Mouse (Mus musculus): ENCODE measurements around the gene Crispld2. TPM values are rescaled to one million over a fixed set of nuclear protein-coding genes. Genes with fewer than 3 reads are reported as not detected.
A peak's percentile ranks its signal among the peaks of the same experiment; 100 is the strongest.

Gene Crispld2
- total and polyA plus RNA-seq, 3 experiments, result 1.7 to 2.2 TPM; not detected in 1

- no peak for TF ChIP-seq MXI1 (IDR thresholded peaks at IDR 0.05; ENCODE audit: low read depth, low read length)
- no peak for TF ChIP-seq E2F4 (IDR thresholded peaks at IDR 0.05; ENCODE audit: borderline replicate concordance, low read depth, low read length)
- TF ChIP-seq POLR2A (IDR thresholded peaks at IDR 0.05; ENCODE audit: control insufficient read depth in 1 of 2, insufficient read depth in 1 of 2, low read depth in 1 of 2, low read length in 2 of 2, poor library complexity in 1 of 2), result peak in 1 of 2 experiments; percentile 18; a peak in 2 of 4 replicates
- no peak for TF ChIP-seq RAD21 (IDR thresholded peaks at IDR 0.05; ENCODE audit: low read depth, low read length)
Observed at GRCm38 (mm10) chr8:119955333-119955732, 36.9 kb upstream of the Crispld2 start.

GRCm38 (mm10) chr8:119958076-119958475 lies 34.2 kb upstream of the Crispld2 start:
- H3K36me3 ChIP-seq (ENCODE audit: control insufficient read depth in 1 of 2, insufficient read depth in 2 of 2, low read length in 2 of 2), result peaks cover 0 to 10% of the 10 kb centered on the region in 2 experiments; a peak in 2 of 4 replicates
- no peak overlapping the region for H3K4me3 ChIP-seq (ENCODE audit: control insufficient read depth in 1 of 2, insufficient read depth in 1 of 2, low read depth in 2 of 2, low read length in 2 of 2)
- 0 out of 4 replicates have a peak, but pooled peaks of 1 of the 2 experiments have one; percentile 20 for TF ChIP-seq POLR2A (IDR thresholded peaks at IDR 0.05; ENCODE audit: control insufficient read depth in 1 of 2, insufficient read depth in 1 of 2, low read depth in 1 of 2, low read length in 2 of 2, poor library complexity in 1 of 2)
- TF ChIP-seq ZC3H11A (IDR thresholded peaks at IDR 0.05; ENCODE audit: low read depth, low read length), result no peak
- no peaks in the 10 kb centered on the region for H3K27me3 ChIP-seq (ENCODE audit: control insufficient read depth in 1 of 2, insufficient read depth in 2 of 2, low read length in 2 of 2)
- no peak overlapping the region for H3K9ac ChIP-seq (ENCODE audit: control insufficient read depth, low read depth, low read length, poor library complexity, severe bottlenecking)
- peaks cover 0 to 2% of the 10 kb centered on the region in 2 experiments; a peak in 1 of 4 replicates for H3K4me1 ChIP-seq (ENCODE audit: control insufficient read depth in 1 of 2, insufficient read depth in 2 of 2, low read length in 2 of 2)
- no peaks in the 10 kb centered on the region for H3K79me2 ChIP-seq (ENCODE audit: control insufficient read depth, insufficient read depth, low read length, poor library complexity)
- no peak overlapping the region for H3K27ac ChIP-seq (ENCODE audit: control insufficient read depth, low read depth, low read length)
- DNase-seq (ENCODE audit: low read depth, low spot score), result no peak
- no peaks in the 10 kb centered on the region for H3K9me3 ChIP-seq (replicated peaks; ENCODE audit: insufficient read depth, low read length)

More at GRCm38 (mm10) chr8:119955333-119955732, 36.9 kb upstream of the Crispld2 start:
- Histone ChIP-seq H3K27ac (ENCODE audit: control insufficient read depth, low read depth, low read length) (no peak overlapping the region), H3K27me3 (ENCODE audit: control insufficient read depth in 1 of 2, insufficient read depth in 2 of 2, low read length in 2 of 2) (no peaks in the 10 kb centered on the region), H3K4me1 (ENCODE audit: control insufficient read depth in 1 of 2, insufficient read depth in 2 of 2, low read length in 2 of 2) (no peaks in the 10 kb centered on the region), H3K9me3 (replicated peaks; ENCODE audit: insufficient read depth, low read length) (no peaks in the 10 kb centered on the region), H3K79me2 (ENCODE audit: control insufficient read depth, insufficient read depth, low read length, poor library complexity) (no peaks in the 10 kb centered on the region), H3K9ac (ENCODE audit: control insufficient read depth, low read depth, low read length, poor library complexity, severe bottlenecking) (no peak overlapping the region), H3K36me3 (ENCODE audit: control insufficient read depth in 1 of 2, insufficient read depth in 2 of 2, low read length in 2 of 2) (peaks cover 0 to 21% of the 10 kb centered on the region in 2 experiments; a peak in 2 of 4 replicates), H3K4me3 (ENCODE audit: control insufficient read depth in 1 of 2, insufficient read depth in 1 of 2, low read depth in 2 of 2, low read length in 2 of 2) (no peak overlapping the region)
- DNase-seq (ENCODE audit: low read depth, low spot score), result no peak

- Histone ChIP-seq H3K9ac (ENCODE audit: control insufficient read depth, low read depth, low read length, poor library complexity, severe bottlenecking) (no peak overlapping the region), H3K9me3 (replicated peaks; ENCODE audit: insufficient read depth, low read length) (no peaks in the 10 kb centered on the region), H3K4me3 (ENCODE audit: control insufficient read depth in 1 of 2, insufficient read depth in 1 of 2, low read depth in 2 of 2, low read length in 2 of 2) (no peak overlapping the region), H3K79me2 (ENCODE audit: control insufficient read depth, insufficient read depth, low read length, poor library complexity) (no peaks in the 10 kb centered on the region), H3K27me3 (ENCODE audit: control insufficient read depth in 1 of 2, insufficient read depth in 2 of 2, low read length in 2 of 2) (no peaks in the 10 kb centered on the region), H3K36me3 (ENCODE audit: control insufficient read depth in 1 of 2, insufficient read depth in 2 of 2, low read length in 2 of 2) (peaks cover 0 to 6% of the 10 kb centered on the region in 2 experiments; a peak in 2 of 4 replicates), H3K27ac (ENCODE audit: control insufficient read depth, low read depth, low read length) (no peak overlapping the region), H3K4me1 (ENCODE audit: control insufficient read depth in 1 of 2, insufficient read depth in 2 of 2, low read length in 2 of 2) (peaks cover 0 to 2% of the 10 kb centered on the region in 2 experiments; a peak in 1 of 4 replicates)
- TF ChIP-seq MAZ (IDR thresholded peaks at IDR 0.05; ENCODE audit: low read depth, low read length), result no peak
- TF ChIP-seq SIN3A (IDR thresholded peaks at IDR 0.05; ENCODE audit: low read length), result no peak
- no peak for TF ChIP-seq MYB (IDR thresholded peaks at IDR 0.05; ENCODE audit: low read depth, low read length)
- TF ChIP-seq MAFK (IDR thresholded peaks at IDR 0.05; ENCODE audit: borderline replicate concordance, low read depth, low read length), result no peak
- DNase-seq (ENCODE audit: low read depth, low spot score), result no peak
Observed at GRCm38 (mm10) chr8:119960531-119961104, 31.6 kb upstream of the Crispld2 start.

All from MEL (cell line).